Mouse (Mus musculus): ENCODE measurements around the gene Myo7a. TPM values are rescaled to one million over a fixed set of nuclear protein-coding genes. Genes with fewer than 3 reads are reported as not detected.

Myo7a gene
- total RNA-seq, 2 experiments from 2014 or later = 2.3 to 10.8 TPM

DNA sequence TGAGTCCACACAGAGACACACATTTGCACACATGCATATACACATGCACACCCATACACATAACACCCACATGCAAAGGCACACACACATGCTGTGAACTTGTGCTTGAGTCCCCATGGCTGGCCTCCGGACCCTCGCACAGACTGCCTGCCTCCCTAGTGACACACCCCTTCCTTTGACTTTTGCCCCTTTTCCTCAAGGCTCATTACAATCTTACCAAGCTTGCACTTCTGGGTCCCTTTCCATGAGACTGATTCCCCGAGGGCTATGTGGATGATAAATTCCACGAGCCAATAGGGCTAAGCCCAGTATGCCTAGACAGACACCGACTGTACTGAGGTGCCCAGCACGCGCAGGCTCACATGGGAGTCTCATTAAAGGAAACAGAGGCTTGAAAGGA lies 13.1 kb downstream of the Myo7a start:
- ATAC-seq (replicated peaks; ENCODE audit: low FRiP score, low TSS enrichment, poor library complexity, severe bottlenecking) = no peak

- no peak for ATAC-seq (replicated peaks; ENCODE audit: low FRiP score, low TSS enrichment, poor library complexity, severe bottlenecking)
Observed at GRCm38 (mm10) chr7:98104481-98105435, 14.6 kb downstream of the Myo7a start.

GRCm38 (mm10) chr7:98103942-98104292 lies 15.4 kb downstream of the Myo7a start:
- no peak for ATAC-seq (replicated peaks; ENCODE audit: low FRiP score, low TSS enrichment, poor library complexity, severe bottlenecking)

GRCm38 (mm10) chr7:98103002-98103941 lies 16.1 kb downstream of the Myo7a start:
- peak; percentile 56 for ATAC-seq (replicated peaks; ENCODE audit: low FRiP score, low TSS enrichment, poor library complexity, severe bottlenecking)

DNA sequence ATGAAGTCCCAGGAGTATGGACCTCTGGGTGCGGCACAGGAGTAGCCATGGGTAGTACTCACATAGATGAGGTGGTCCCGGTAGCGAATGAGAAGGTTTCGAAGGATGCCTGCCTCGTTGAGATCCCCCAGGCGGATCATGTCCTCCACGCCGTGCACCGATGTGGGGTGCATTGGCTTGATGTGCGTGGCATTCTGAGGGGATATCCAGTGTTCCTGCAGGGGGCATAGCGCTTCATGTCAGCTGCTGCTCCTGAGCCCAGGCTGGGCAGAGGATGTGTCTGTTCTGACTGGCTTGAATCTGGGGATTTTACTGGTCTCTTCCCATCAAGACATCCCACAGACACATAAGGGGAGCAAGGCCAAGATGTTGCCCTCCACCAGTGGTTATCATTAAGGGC lies 16.8 kb downstream of the Myo7a start:
- no peak for ATAC-seq (replicated peaks; ENCODE audit: low FRiP score, low TSS enrichment, poor library complexity, severe bottlenecking)

DNA sequence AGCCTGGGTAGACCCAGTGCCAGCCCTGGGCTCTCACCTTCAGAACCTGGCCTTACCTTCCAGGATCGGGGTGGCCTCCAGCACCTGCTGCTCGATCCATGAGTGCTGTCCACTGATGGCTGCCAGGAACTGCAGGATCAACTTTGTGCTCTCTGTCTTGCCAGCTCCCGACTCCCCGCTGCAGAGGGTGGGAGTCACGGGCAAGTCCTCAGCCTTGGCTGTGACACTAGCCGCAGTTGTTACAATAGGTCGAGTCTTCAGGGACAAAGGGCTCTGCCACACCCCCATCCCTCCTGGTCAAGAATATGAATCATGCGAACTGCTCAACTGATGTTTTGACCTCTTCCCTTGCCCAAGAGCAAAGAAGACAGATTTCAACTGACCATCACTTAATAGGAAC lies 21.8 kb downstream of the Myo7a start:
- ATAC-seq (replicated peaks; ENCODE audit: low FRiP score, low TSS enrichment, poor library complexity, severe bottlenecking) = no peak

GRCm38 (mm10) chr7:98095852-98096251 lies 23.5 kb downstream of the Myo7a start:
- ATAC-seq (replicated peaks; ENCODE audit: low FRiP score, low TSS enrichment, poor library complexity, severe bottlenecking) = no peak

- peak; percentile 68 for ATAC-seq (replicated peaks; ENCODE audit: low FRiP score, low TSS enrichment, poor library complexity, severe bottlenecking)
Observed at GRCm38 (mm10) chr7:98086346-98086745, 33.0 kb downstream of the Myo7a start.

GRCm38 (mm10) chr7:98085314-98085713 lies 34.0 kb downstream of the Myo7a start:
- ATAC-seq (replicated peaks; ENCODE audit: low FRiP score, low TSS enrichment, poor library complexity, severe bottlenecking) = no peak

DNA sequence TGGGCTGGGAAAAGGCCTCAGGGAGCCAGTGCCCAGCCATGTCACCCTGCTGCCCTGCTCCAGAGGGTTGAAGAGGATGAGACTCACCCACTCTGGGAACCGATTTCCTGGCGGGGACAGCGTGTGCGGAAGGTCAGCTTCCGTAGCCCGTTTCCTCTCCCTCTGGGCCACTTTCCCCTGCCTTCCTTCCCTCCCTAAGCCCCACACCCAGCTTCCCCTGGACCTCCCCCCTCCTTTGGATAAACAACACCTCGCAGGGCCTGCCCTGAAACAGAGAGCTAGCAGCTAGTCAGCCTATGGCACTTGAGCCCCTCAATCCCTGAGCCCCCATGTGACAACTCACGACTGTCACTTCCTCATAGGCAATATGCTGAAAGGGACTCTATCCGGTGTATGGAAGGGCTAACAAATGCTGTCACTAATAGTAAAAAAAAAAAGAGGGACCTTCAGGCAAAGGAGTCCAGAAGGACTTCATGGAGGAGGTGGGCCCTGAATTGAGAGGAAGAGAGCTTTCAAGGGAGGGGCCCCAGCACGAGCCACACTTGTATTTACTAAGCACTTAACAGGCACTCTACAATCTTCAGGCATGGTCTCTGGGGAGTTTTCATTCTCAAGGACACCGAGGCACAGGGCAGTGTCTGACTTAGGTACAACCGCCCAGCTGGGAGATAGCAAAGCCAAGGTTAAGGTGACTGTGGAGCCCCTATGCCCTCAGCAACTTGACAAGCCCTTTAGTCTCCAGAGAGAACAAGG lies 34.6 kb downstream of the Myo7a start:
- no peak for ATAC-seq (replicated peaks; ENCODE audit: low FRiP score, low TSS enrichment, poor library complexity, severe bottlenecking)

GRCm38 (mm10) chr7:98082376-98082775 lies 36.9 kb downstream of the Myo7a start:
- no peak for ATAC-seq (replicated peaks; ENCODE audit: low FRiP score, low TSS enrichment, poor library complexity, severe bottlenecking)

- ATAC-seq (replicated peaks; ENCODE audit: low FRiP score, low TSS enrichment, poor library complexity, severe bottlenecking) = no peak
Observed at GRCm38 (mm10) chr7:98077453-98077852, 41.9 kb downstream of the Myo7a start.

- peak; percentile 89 for ATAC-seq (replicated peaks; ENCODE audit: low FRiP score, low TSS enrichment, poor library complexity, severe bottlenecking)
Observed at GRCm38 (mm10) chr7:98071620-98072019, 47.7 kb downstream of the Myo7a start.

GRCm38 (mm10) chr7:98066229-98066628 lies 53.1 kb downstream of the Myo7a start:
- no peak for ATAC-seq (replicated peaks; ENCODE audit: low FRiP score, low TSS enrichment, poor library complexity, severe bottlenecking)

DNA sequence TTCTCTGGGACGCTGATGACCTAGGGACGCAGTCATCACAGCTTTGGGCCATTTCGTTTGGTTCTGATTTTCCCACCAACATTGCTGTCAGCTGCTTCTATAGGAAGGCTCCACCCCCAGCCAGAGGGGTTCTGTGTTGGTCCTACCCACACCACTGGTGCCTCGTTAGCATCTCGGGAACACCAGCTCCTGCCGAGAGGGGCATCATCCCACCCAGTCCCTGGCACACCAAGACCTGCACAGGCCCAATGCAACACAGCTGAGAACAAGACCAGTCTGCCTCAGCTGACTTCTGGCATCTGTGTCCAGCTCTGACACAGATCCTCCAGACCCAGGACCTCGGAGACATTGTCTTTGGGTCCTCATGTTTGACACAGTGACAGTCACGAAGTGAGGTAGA lies 64.4 kb downstream of the Myo7a start:
- ATAC-seq (replicated peaks; ENCODE audit: low FRiP score, low TSS enrichment, poor library complexity, severe bottlenecking) = no peak

GRCm38 (mm10) chr7:98054461-98054860 lies 64.9 kb downstream of the Myo7a start:
- no peak for ATAC-seq (replicated peaks; ENCODE audit: low FRiP score, low TSS enrichment, poor library complexity, severe bottlenecking)

GRCm38 (mm10) chr7:98051980-98052379 lies 67.3 kb downstream of the Myo7a start:
- ATAC-seq (replicated peaks; ENCODE audit: low FRiP score, low TSS enrichment, poor library complexity, severe bottlenecking) = 0 out of 2 replicates have a peak, but pooled peaks have one; percentile 62

DNA sequence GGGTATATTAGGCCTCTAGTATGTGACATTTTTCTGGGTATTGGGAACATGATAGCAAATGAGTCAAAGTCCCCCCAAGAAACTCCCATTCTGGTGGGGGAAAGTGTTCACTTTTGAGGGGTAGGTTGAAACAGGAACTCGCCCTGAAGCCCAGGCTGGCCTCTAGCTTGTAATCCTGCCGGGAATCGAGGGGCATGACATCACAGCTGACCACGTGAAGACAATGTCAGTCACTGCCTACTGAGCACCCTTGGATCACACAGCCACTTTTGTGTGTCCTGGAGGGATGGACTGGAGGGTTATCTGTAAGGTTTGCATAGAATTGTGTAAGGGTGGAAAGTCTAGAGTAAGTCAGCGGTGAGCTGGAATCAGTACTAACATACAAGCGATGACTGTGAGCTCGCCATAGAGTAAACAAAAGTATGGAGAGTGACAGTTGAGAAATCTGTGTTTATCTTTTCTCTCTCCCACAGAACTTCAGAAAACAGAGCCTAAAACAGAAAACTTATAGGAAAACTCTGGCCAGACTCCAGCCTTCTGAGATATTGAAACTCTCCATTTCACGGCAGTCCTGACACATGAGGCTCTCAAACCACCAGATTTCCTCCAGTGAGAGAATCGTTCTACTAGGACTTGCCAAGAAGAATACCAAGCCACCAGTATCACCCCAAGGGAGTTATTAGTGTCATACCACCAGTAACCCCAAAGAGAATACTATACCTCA lies 71.1 kb downstream of the Myo7a start:
- no peak for ATAC-seq (replicated peaks; ENCODE audit: low FRiP score, low TSS enrichment, poor library complexity, severe bottlenecking)

GRCm38 (mm10) chr7:98002617-98003016 lies 116.7 kb downstream of the Myo7a start:
- ATAC-seq (replicated peaks; ENCODE audit: low FRiP score, low TSS enrichment, poor library complexity, severe bottlenecking) = no peak
